Mouse (Mus musculus) intestine, postnatal 0 days (tissue): ENCODE results near the gene Gfra1. TPM values are rescaled to one million over a fixed set of nuclear protein-coding genes. Genes with fewer than 3 reads are reported as not detected.

ENCODE experiments used
- ATAC-seq: fragments of 200-750 bp; cut with Nextera tagmentation; 2 replicates; pipeline ENCODE4 v1.8.0; 2017; ENCODE audit warnings: mild to moderate bottlenecking, moderate TSS enrichment, moderate library complexity
- H3K27ac ChIP-seq: fragments of 300-500 bp; sonication (generic); 2 replicates; pipeline ENCODE4 v1.5.1; 2014; ENCODE audit warnings: mild to moderate bottlenecking, low read depth, low read length, moderate library complexity
- H3K27me3 ChIP-seq: fragments of 300-500 bp; sonication (generic); replicated peaks from 2 replicates; pipeline ENCODE4 v1.6.1; 2014; ENCODE audit warnings: low read length, mixed read lengths; ENCODE audit not compliant: control insufficient read depth, insufficient read depth
- H3K36me3 ChIP-seq: fragments of 300-500 bp; sonication (generic); 2 replicates; pipeline ENCODE4 v1.6.1; 2014; ENCODE audit warnings: mild to moderate bottlenecking, moderate library complexity; ENCODE audit not compliant: control insufficient read depth, insufficient read depth
- H3K4me1 ChIP-seq: fragments of 300-500 bp; sonication (generic); replicated peaks from 2 replicates; pipeline ENCODE4 v1.6.1; 2014; ENCODE audit warnings: antibody characterized with exemption, low read length, mixed read lengths; ENCODE audit not compliant: control insufficient read depth, insufficient read depth
- H3K4me2 ChIP-seq: fragments of 300-500 bp; sonication (generic); replicated peaks from 2 replicates; pipeline ENCODE4 v1.6.1; 2014; ENCODE audit warnings: low read depth, mild to moderate bottlenecking, moderate library complexity
- H3K4me3 ChIP-seq: fragments of 300-500 bp; sonication (generic); 2 replicates; pipeline ENCODE4 v1.5.1; 2014; ENCODE audit warnings: low read depth, low read length
- H3K9ac ChIP-seq: fragments of 300-500 bp; sonication (generic); 2 replicates; pipeline ENCODE4 v1.6.1; 2014; ENCODE audit warnings: mild to moderate bottlenecking, low read depth, low read length
- H3K9me3 ChIP-seq: fragments of 300-500 bp; sonication (generic); 2 replicates; pipeline ENCODE4 v1.6.1; 2016; ENCODE audit warnings: mixed run types; ENCODE audit not compliant: control insufficient read depth
- CTCF ChIP-seq: sonication (generic); IDR thresholded peaks from 2 replicates; pipeline ENCODE4 v1.5.1; 2016; ENCODE audit warnings: low read depth, mild to moderate bottlenecking, control low read depth, antibody characterized with exemption, moderate library complexity
- WGBS: fragments of 180-500 bp; shearing (Covaris S2); extraction: QIAGEN DNeasy Blood & Tissue Kit; methylation state at CpG from one replicate; pipeline ENCODE4 v1.1.7; 2014; 5-methylcytosine and 5-hydroxymethylcytosine counted together
- polyA plus RNA-seq: library from polyadenylated mRNA; unstranded; fragments of >200 nt; fragmentation: Nextera tagmentation; extraction: Ambion mirVana; gene quantifications from 2 replicates; pipeline ENCODE4 v1.2.1, GENCODE M21; 2015

Gene Gfra1
- polyA plus RNA-seq, 1 experiment from 2014 or later = 4.9 TPM

DNA sequence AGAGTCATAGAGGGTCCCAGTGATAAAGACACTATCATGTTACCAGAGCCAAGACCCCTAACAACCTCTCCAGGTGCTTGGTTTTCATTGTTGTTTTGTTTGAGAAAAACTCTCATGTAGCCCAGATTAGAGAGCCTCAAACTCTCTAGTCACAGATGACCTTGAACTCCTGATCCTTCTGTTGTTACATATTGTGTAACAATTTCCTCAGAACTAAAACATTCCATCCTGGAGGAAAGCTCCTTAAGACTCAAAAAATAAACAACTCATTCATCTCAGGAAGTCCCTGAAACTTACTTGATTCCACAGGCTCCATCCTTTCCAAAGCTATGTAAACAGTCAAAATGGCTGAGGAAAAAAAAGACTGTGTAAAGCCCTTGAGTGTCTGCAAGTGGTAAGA, 49.0 kb downstream of the Gfra1 start:
- ATAC-seq = no peak
- Histone ChIP-seq H3K9me3 (no peaks in the 10 kb centered on the region), H3K4me3 (no peak overlapping the region), H3K27ac (no peak overlapping the region), H3K27me3 (no peaks in the 10 kb centered on the region), H3K4me2 (no peak overlapping the region), H3K36me3 (no peaks in the 10 kb centered on the region), H3K9ac (no peak overlapping the region), H3K4me1 (no peaks in the 10 kb centered on the region)
- no peak for TF ChIP-seq CTCF

DNA sequence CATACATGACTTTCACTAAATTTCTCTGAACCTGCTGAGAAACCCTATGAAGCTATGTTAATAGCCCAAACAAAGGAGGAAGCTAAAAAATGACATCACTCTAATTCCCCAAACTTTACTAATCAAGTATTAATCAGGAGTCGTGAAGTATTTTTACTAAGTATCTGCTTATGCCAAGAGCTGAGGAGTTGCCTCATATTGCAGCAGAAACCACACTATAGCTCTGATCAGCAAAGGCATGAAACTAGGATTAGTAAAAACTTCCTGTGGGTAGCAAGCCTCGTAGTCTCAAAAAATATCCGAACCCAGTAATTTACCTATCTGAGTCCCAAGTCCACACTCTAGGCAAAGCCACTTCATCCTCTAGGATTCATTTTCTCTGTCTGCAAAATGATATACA, 55.5 kb downstream of the Gfra1 start:
- no peak overlapping the region for H3K9ac ChIP-seq
- no peaks in the 10 kb centered on the region for H3K9me3 ChIP-seq
- H3K4me1 ChIP-seq = no peaks in the 10 kb centered on the region; the same call in 1 of the 2 replicates
- 73% methylated on average over 3 of the region's 3 CpGs for WGBS
- no peaks in the 10 kb centered on the region for H3K27me3 ChIP-seq
- no peak for TF ChIP-seq CTCF
- H3K27ac ChIP-seq = no peak overlapping the region
- no peak for ATAC-seq
- H3K36me3 ChIP-seq = no peaks in the 10 kb centered on the region
- H3K4me3 ChIP-seq = no peak overlapping the region
- H3K4me2 ChIP-seq = no peak overlapping the region

DNA sequence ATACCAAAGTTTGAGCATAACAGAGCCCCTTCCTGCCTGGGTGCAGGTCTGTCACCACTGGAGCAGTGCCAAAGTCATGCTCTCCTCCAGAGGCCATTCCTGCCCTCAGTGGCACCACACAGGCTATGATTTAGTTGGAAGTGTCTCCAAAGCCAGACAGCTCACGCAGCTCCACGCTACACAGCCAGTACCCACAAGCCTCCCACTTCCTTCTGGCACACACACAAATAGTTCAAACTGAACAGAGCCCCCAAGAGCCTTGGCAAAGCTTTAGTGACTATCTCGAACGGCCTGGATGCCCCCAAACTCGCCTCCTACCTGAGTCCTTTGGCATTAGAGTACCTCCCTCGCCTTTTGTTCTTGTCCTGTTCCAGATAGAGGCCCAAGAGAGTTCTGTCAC, 56.5 kb downstream of the Gfra1 start:
- Histone ChIP-seq H3K9ac (no peak overlapping the region), H3K4me2 (no peak overlapping the region), H3K4me1 (no peaks in the 10 kb centered on the region; the same call in 1 of the 2 replicates), H3K4me3 (no peak overlapping the region), H3K27ac (no peak overlapping the region), H3K9me3 (no peaks in the 10 kb centered on the region), H3K36me3 (no peaks in the 10 kb centered on the region), H3K27me3 (no peaks in the 10 kb centered on the region)
- no peak for TF ChIP-seq CTCF
- WGBS = 84% methylated on average over 6 of the region's 6 CpGs
- no peak for ATAC-seq

DNA sequence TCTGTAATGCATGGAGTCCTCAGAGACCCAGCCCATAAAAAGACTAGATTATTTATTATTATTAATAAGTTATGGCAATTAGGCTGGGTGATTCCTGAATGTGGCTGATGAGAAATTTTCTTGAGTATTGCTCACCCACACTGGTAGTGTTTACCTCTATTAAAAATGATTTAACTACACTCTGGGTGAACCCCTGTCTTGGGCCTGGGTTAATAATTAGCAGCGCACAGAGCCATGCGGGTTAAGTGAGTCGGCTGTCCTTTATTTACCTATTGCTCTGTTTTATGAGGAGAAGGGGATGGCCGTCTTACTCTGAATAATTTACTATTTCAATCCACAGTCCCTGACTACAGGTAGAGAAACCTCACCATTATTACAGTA, 59.1 kb downstream of the Gfra1 start:
- 0 out of 2 replicates have a peak, but pooled peaks have one; percentile 33 for ATAC-seq
- no peak overlapping the region for H3K4me3 ChIP-seq
- H3K27me3 ChIP-seq = no peaks in the 10 kb centered on the region
- no peak overlapping the region for H3K4me2 ChIP-seq
- WGBS = 29% methylated on average over 4 of the region's 4 CpGs
- H3K4me1 ChIP-seq = no peaks in the 10 kb centered on the region; the same call in 1 of the 2 replicates
- no peak overlapping the region for H3K27ac ChIP-seq
- H3K9me3 ChIP-seq = no peaks in the 10 kb centered on the region
- TF ChIP-seq CTCF = no peak
- H3K36me3 ChIP-seq = no peaks in the 10 kb centered on the region
- H3K9ac ChIP-seq = no peak overlapping the region

DNA sequence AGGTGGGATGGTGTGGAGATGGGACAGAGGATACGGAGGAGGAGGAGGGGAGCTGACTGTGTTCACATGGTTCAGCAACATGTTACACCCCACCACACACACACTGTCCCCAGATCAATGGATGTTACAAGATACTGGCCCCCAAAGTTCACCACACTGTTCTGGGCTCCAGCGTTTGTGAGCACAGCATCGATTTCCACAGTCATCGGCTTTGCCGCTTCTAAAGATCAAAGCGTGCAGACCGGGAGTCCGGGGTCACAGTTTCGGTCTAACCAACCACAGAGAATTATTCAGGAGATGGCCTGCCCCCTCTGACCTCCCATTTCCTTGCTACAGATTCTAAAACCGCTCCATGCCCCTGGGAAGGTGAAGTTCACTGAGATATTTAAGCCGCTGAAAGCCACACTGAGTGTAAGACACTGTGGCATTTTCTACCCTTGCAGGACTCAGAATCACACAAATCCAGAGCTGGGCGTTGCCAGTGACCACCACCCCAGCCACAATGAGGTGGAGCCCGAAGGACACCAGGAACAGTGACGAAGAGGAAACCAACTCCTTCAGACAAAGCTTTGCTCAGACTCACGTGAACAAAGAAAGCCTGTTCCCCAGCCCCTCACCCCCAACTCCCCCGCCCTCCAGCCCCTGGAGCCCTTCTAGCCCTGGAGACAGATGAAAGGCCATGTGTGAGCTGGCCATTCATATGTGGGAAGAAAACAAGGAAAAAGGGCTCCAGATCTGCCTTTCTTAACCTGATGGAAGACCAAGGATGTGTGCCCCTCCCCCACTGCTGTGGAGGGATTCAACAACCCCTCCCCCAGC, 59.7 kb downstream of the Gfra1 start:
- Histone ChIP-seq H3K4me2 (no peak overlapping the region), H3K4me3 (no peak overlapping the region), H3K9ac (no peak overlapping the region), H3K36me3 (no peaks in the 10 kb centered on the region), H3K4me1 (no peaks in the 10 kb centered on the region; the same call in 1 of the 2 replicates), H3K27ac (no peak overlapping the region), H3K9me3 (no peaks in the 10 kb centered on the region), H3K27me3 (no peaks in the 10 kb centered on the region)
- 47% methylated on average over 16 of the region's 16 CpGs for WGBS
- TF ChIP-seq CTCF = no peak
- no peak for ATAC-seq

DNA sequence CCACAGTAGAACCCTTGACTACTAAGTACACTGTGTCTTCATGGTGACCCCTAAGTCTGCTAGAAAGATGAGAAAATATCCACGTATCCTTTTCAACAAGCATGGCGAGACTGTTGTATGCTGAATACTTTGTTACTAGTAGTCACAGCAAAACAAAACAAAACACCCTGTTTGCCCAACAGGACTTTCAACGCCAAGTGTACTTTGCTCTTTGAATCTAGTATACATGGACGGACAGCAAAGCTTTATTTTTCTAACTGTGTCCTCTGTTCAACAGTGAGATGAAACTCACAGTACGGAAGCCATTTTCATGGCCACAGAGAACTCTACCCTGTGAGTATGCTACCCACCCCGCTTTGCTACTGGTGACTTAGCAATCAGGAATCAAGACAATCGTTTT, 62.6 kb downstream of the Gfra1 start:
- no peaks in the 10 kb centered on the region for H3K9me3 ChIP-seq
- H3K27me3 ChIP-seq = no peaks in the 10 kb centered on the region
- H3K36me3 ChIP-seq = no peaks in the 10 kb centered on the region
- TF ChIP-seq CTCF = no peak
- ATAC-seq = no peak
- H3K4me2 ChIP-seq = no peak overlapping the region
- no peaks in the 10 kb centered on the region; the same call in 1 of the 2 replicates for H3K4me1 ChIP-seq
- no peak overlapping the region for H3K4me3 ChIP-seq
- H3K9ac ChIP-seq = no peak overlapping the region
- no peak overlapping the region for H3K27ac ChIP-seq
- WGBS = 82% methylated on average over 7 of the region's 7 CpGs
